Mouse (Mus musculus): ENCODE data around the gene Tnn. TPM values are rescaled to one million over a fixed set of nuclear protein-coding genes. Genes with fewer than 3 reads are reported as not detected.

Tnn gene
- total and polyA plus RNA-seq, 3 experiments: 0.13 TPM; not detected in 2

DNA sequence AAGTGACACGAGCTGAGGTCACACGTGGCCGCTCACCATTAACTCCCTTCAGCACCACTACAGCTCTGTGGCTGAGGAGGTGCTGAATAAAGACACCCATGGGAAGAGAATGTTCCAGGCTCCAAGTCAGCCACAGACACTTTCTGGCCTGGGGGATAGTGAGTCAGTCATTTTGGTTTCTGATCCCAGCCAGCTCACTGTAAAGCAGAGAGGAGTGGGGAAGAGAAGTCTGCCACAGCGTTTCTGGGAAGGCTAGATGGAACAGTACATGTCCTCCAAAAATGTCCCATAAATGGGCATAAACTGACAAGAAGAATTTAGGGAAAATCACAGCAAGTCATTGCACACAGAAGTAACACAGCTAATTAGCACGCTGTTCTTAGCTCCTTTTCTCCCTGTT is 52.4 kb downstream of the Tnn start:
- no peaks in the 10 kb centered on the region for H3K79me2 ChIP-seq (replicated peaks; ENCODE audit: control insufficient read depth, extremely low read depth, insufficient read depth, poor library complexity, severe bottlenecking)
- peaks cover 2 to 13% of the 10 kb centered on the region in 2 experiments; a peak in 2 of 4 replicates for H3K4me1 ChIP-seq (ENCODE audit: control insufficient read depth in 1 of 2, insufficient read depth in 2 of 2)
- dilution Hi-C loops (cut with MboI; ENCODE audit: extremely low pct_ligation_motif_present, extremely low pct_unique_long_range_greater_than_20kb, low sequenced_read_pairs) (no loop called here), in situ Hi-C loops (cut with MboI; ENCODE audit: low pct_ligation_motif_present, low pct_unique_long_range_greater_than_20kb, low sequenced_read_pairs) (loop anchor here (5.0 kb wide), 1 partner anchor 81 kb away; no protein-coding TSS in a partner anchor)
- H3K27ac ChIP-seq (ENCODE audit: insufficient read depth, low read depth): no peak overlapping the region
- DNase-seq (ENCODE audit: extremely low read depth): peak; percentile 6
- H3K9ac ChIP-seq (ENCODE audit: insufficient read depth, low read depth): no peak overlapping the region; the same call in 1 of the 2 replicates
- no peaks in the 10 kb centered on the region for H3K9me3 ChIP-seq (replicated peaks; ENCODE audit: low read length)
- H3K36me3 ChIP-seq (replicated peaks in 1 of 2; ENCODE audit: control insufficient read depth in 1 of 2, insufficient read depth in 1 of 2, low read length in 1 of 2): peaks cover 0 to 5% of the 10 kb centered on the region in 2 experiments
- no peak overlapping the region for H3K4me3 ChIP-seq (replicated peaks in 1 of 3; ENCODE audit: low read depth in 2 of 3, low read length in 2 of 3, poor library complexity in 1 of 3)
- peaks cover 4% of the 10 kb centered on the region for H3K27me3 ChIP-seq (replicated peaks)
- no peak for TF ChIP-seq TCF12 (IDR thresholded peaks at IDR 0.05; ENCODE audit: low read depth, low read length)
- no peak for TF ChIP-seq CHD1 (IDR thresholded peaks at IDR 0.05; ENCODE audit: low read depth, low read length)
- TF ChIP-seq JUN (IDR thresholded peaks at IDR 0.05; ENCODE audit: insufficient read depth, low read depth, low read length): no peak
- no peak for TF ChIP-seq POLR2A (IDR thresholded peaks at IDR 0.05; ENCODE audit: low read depth, low read length)
- TF ChIP-seq MAZ (IDR thresholded peaks at IDR 0.05; ENCODE audit: low read depth, low read length): no peak
- no peak for TF ChIP-seq ZC3H11A (IDR thresholded peaks at IDR 0.05; ENCODE audit: low read depth, low read length)
- no peak for TF ChIP-seq IRF4 (IDR thresholded peaks at IDR 0.05; ENCODE audit: low read depth, low read length)
- TF ChIP-seq USF1 (IDR thresholded peaks at IDR 0.05; ENCODE audit: low read depth, low read length): no peak
- TF ChIP-seq RCOR1 (conservative IDR thresholded peaks at IDR 0.05; ENCODE audit: low read depth, low read length): no peak
- no peak for TF ChIP-seq USF2 (conservative IDR thresholded peaks at IDR 0.05; ENCODE audit: low read depth, low read length)
- no peak for TF ChIP-seq CHD2 (IDR thresholded peaks at IDR 0.05; ENCODE audit: low read length)
- no peak for TF ChIP-seq NELFE (IDR thresholded peaks at IDR 0.05; ENCODE audit: low read depth, low read length)
- no peak for TF ChIP-seq EP300 (IDR thresholded peaks at IDR 0.05; ENCODE audit: low read length)
- H3K4me2 ChIP-seq (ENCODE audit: insufficient read depth, low read depth, poor library complexity, severe bottlenecking): no peak overlapping the region

DNA sequence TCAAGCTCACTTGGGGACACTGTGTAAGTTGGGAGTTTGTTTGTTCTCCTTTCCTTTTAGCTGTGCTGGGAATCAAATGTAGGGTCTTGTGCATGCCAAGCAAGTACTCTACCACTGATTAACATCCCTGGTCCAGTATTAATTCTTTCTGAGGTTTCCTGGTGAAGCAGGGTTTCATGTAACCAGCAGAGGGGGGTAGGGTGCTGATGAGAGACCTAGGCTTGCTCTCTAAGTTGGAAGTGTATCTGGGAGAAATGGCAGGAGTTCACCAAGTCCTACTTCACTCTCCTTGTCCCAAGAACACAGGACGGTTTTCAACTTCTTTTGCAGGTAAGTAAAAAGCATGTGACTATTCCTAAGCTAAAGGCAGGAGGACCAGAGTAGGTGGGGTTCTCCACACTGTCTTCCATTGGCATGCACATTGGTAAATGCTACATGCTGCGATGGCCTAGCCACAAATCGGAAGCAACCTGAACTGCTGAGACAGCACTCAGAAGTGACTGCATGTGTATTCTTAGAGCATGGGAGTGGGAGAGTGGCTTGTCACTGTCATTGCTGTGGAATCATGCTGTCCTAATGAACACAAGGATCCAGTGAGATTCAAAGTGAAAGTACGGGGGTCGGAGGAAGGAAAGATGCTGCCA is 53.6 kb downstream of the Tnn start:
- Histone ChIP-seq H3K36me3 (replicated peaks in 1 of 2; ENCODE audit: control insufficient read depth in 1 of 2, insufficient read depth in 1 of 2, low read length in 1 of 2) (peaks cover 0 to 2% of the 10 kb centered on the region in 2 experiments), H3K9ac (ENCODE audit: insufficient read depth, low read depth) (peak overlapping the region; percentile 54), H3K27me3 (replicated peaks) (peaks cover 8% of the 10 kb centered on the region), H3K4me2 (ENCODE audit: insufficient read depth, low read depth, poor library complexity, severe bottlenecking) (peak overlapping the region; percentile 96), H3K4me3 (replicated peaks in 1 of 3; ENCODE audit: low read depth in 2 of 3, low read length in 2 of 3, poor library complexity in 1 of 3) (peak overlapping the region; percentile 57 to 81 (median 63)), H3K9me3 (replicated peaks; ENCODE audit: low read length) (no peaks in the 10 kb centered on the region), H3K79me2 (replicated peaks; ENCODE audit: control insufficient read depth, extremely low read depth, insufficient read depth, poor library complexity, severe bottlenecking) (no peaks in the 10 kb centered on the region), H3K27ac (ENCODE audit: insufficient read depth, low read depth) (no peak overlapping the region), H3K4me1 (ENCODE audit: control insufficient read depth in 1 of 2, insufficient read depth in 2 of 2) (peaks cover 2 to 13% of the 10 kb centered on the region in 2 experiments; a peak in 2 of 4 replicates)
- in situ Hi-C loops (cut with MboI; ENCODE audit: low pct_ligation_motif_present, low pct_unique_long_range_greater_than_20kb, low sequenced_read_pairs): loop anchor here (5.0 kb wide), 1 partner anchor 83 kb away; no protein-coding TSS in a partner anchor
- TF ChIP-seq UBTF (IDR thresholded peaks at IDR 0.05; ENCODE audit: low read depth, low read length) (0 out of 2 replicates have a peak, but pooled peaks have one; percentile 37), SMC3 (IDR thresholded peaks at IDR 0.05; ENCODE audit: low read depth, low read length) (peak; percentile 90), POLR2A (IDR thresholded peaks at IDR 0.05; ENCODE audit: low read depth, low read length) (no peak), ZC3H11A (IDR thresholded peaks at IDR 0.05; ENCODE audit: low read depth, low read length) (peak; percentile 46; the same call in 1 of the 2 replicates), CTCF (conservative IDR thresholded peaks at IDR 0.05 in 1 of 2, IDR thresholded peaks at IDR 0.05 in 1 of 2; ENCODE audit: low read depth in 2 of 2, low read length in 2 of 2) (peak; percentile 40 to 85; a peak in 3 of 4 replicates), ZKSCAN1 (IDR thresholded peaks at IDR 0.05; ENCODE audit: borderline replicate concordance, low read depth, low read length) (no peak), MAFK (IDR thresholded peaks at IDR 0.05; ENCODE audit: insufficient replicate concordance, low read length) (peak; percentile 69; the same call in 1 of the 2 replicates), CHD2 (IDR thresholded peaks at IDR 0.05; ENCODE audit: low read length) (no peak), RAD21 (IDR thresholded peaks at IDR 0.05; ENCODE audit: low read depth, low read length) (peak; percentile 81)
- DNase-seq (ENCODE audit: extremely low read depth): peak; percentile 71
- dilution Hi-C loops (cut with MboI; ENCODE audit: extremely low pct_ligation_motif_present, extremely low pct_unique_long_range_greater_than_20kb, low sequenced_read_pairs): no loop called here
